Mouse (Mus musculus): Measurements from ENCODE around the gene Fer1l5. TPM values are rescaled to one million over a fixed set of nuclear protein-coding genes. Genes with fewer than 3 reads are reported as not detected.

Fer1l5 gene
- total RNA-seq, 2 experiments from 2014 or later: not detected

DNA sequence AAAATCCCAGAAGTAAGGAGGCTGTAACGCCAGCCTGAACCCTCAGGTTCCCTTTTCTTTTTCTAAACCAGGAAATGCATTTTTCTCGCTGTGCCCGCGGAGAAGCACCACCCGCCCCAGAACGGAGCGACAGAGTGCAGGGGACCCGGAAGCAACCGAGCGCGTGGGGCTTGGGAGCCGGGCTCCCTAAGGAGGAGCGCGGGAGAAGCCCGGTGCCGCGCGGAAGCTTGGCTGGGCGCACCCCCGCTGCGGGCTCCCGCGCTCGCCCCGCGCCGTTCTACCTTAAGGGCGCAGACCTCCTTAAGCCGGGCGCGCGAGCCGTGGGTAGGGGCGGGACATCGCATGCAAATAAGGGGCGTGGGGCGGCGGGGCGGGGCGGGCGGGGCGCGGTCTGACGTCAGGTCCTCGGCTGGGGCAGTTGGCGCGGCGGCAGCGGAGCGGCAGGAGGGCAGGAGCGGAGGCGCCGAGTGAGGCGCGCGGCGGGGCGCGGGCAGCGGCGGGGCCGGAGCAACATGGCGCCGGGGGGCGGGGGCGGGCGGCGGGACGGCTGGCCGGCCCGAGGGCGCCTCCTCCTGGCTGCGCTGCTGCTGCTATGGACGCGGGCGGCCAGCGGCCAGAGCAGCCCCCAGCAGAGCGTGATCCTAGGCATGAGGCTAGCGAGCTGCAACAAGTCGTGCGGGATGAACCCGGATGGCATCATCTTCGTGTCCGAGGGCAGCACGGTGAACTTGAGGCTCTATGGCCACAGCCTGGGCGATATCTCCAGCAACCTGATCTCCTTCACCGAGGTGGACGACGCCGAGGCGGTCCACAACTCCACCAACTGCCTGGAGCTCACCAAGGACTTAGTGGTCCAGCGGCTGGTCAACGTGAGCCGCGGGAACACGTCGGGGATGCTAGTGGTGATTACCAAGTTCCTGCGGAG lies 99.4 kb downstream of the Fer1l5 start, which contains the start of gene Cnnm4:
TSS of gene Cnnm4 (plus strand) at position 440 of the 925 bp plus-strand sequence.
- peak; percentile 87 to 90 for DNase-seq
- intact Hi-C loops (cut with DNase I): loop anchor here (2.0 kb wide), 2 partner anchors 27 to 103 kb away; partner anchors contain the start of genes Kansl3 and Lman2l

Small RNA genes lying within 50 kb of the gene (microRNA-seq; reads per million reads assigned to microRNA genes)
- 0 to 0.48 reads per million in 2 experiments for gene Mir6898

Other genes starting within 250 kb of the Fer1l5 start
- 10 to 100 TPM; 26.5 to 30.9 TPM for gene Uggt1, start 127.6 kb upstream of the Fer1l5 start, total RNA-seq (2021)
- 1 to 10 TPM; 2.6 to 2.9 TPM for gene Neurl3, start 97.6 kb upstream of the Fer1l5 start, total RNA-seq (2021)
- gene Arid5a, start 64.6 kb upstream of the Fer1l5 start, total RNA-seq (2021): 10 to 100 TPM in 1 of 2 experiments, 1 to 10 TPM in 1; 9.1 to 11.4 TPM
- 10 to 100 TPM; 58.8 to 60.5 TPM for gene Kansl3, start 3.1 kb upstream of the Fer1l5 start, total RNA-seq (2021)
- gene Lman2l, start 73.0 kb downstream of the Fer1l5 start, total RNA-seq (2021): 10 to 100 TPM; 19.9 to 20.8 TPM
- 1 to 10 TPM; 3.4 to 4.1 TPM for gene Cnnm4, start 99.3 kb downstream of the Fer1l5 start, total RNA-seq (2021)
- gene Cnnm3, start 139.6 kb downstream of the Fer1l5 start, total RNA-seq (2021): 10 to 100 TPM; 12.9 to 15.6 TPM
- gene Ankrd23, start 164.6 kb downstream of the Fer1l5 start, total RNA-seq (2021): 100 to 1,000 TPM; 101 to 170 TPM
- gene Gm42417, start 167.1 kb downstream of the Fer1l5 start, total RNA-seq (2021): 10 to 100 TPM; 52.6 to 94.6 TPM
- gene Ankrd39, start 175.2 kb downstream of the Fer1l5 start, total RNA-seq (2021): 10 to 100 TPM; 10.4 to 11.9 TPM
- gene Sema4c, start 186.1 kb downstream of the Fer1l5 start, total RNA-seq (2021): 10 to 100 TPM; 19.4 to 20.0 TPM